Mouse (Mus musculus): ENCODE measurements around the gene Nr4a1. TPM values are rescaled to one million over a fixed set of nuclear protein-coding genes. Genes with fewer than 3 reads are reported as not detected.

Nr4a1 gene
- total and polyA plus RNA-seq, 3 experiments = 0.04 TPM; not detected in 2

DNA sequence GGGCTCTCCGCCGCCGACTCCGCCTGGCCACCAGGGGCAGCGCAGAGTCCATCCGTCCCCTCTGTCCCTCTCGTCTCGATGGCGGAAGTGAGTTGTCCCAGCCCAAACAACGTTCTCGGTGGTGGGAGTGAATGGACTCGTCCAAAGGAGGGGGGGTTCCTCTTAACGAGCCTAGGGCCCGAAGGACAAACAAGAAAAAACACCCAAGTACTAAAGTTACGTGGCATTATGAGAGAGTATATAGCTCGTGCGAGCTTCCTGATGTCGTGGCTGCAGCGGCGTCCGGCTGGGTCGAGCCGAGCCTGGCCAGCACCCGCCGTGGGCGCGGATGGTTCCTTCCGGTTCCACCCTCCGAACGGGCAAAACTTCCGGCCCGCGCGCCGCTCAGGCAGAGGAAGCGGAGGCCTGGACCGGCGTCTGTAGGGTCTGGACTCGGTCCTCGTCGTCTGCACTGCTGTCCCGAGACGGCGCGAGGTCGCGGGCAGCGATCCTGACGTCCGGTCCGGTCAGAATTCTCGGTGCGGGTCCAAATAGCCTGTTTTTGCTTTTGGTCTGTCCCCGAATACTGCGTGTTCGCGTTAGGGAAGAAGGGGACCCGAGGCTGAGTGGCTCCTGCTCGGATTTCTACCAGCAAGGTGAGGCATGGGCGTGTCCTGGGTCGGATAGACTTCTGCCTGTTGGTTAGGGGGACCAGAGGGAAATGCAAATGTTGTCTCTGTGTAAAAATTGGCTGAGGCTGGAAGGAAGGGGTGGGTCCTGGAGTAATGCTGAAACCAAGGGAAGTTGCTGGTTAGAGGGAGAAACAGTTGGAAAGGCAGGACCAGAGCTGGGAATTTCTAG, 30.1 kb downstream of the Nr4a1 start, which contains the start of gene Atg101:
Gene Atg101, plus strand, starts transcription at position 362 of the 840 bp plus-strand sequence.
- Histone ChIP-seq H3K4me3 (ENCODE audit: low read depth, low read length) (peak within 1 kb of the TSS; percentile 89), H3K9me3 (replicated peaks) (no peaks in the 10 kb centered on the region), H3K4me1 (ENCODE audit: insufficient read depth, low read depth, low read length) (peaks cover 43% of the 10 kb centered on the region), H3K36me3 (replicated peaks) (peaks cover 36% of the 10 kb centered on the region), H3K27me3 (ENCODE audit: insufficient read depth, low read length) (peaks cover 5% of the 10 kb centered on the region; the same call in 1 of the 2 replicates)
- ATAC-seq (ENCODE audit: extremely low read depth, insufficient number of reproducible peaks, low FRiP score, poor library complexity, severe bottlenecking) (peak; percentile 95), DNase-seq (ENCODE audit: low spot score) (peak; percentile 92)
- TF ChIP-seq GATA1 (IDR thresholded peaks at IDR 0.05; ENCODE audit: borderline replicate concordance, low read length) (no peak), TAL1 (conservative IDR thresholded peaks at IDR 0.05; ENCODE audit: low read depth, low read length) (no peak), CTCF (IDR thresholded peaks at IDR 0.05; ENCODE audit: low read depth, low read length) (peak; percentile 64), GATA2 (IDR thresholded peaks at IDR 0.05; ENCODE audit: borderline replicate concordance, low read depth, low read length) (no peak), POLR2AphosphoS5 (IDR thresholded peaks at IDR 0.05; ENCODE audit: insufficient replicate concordance, low read depth, low read length) (no peak)

DNA sequence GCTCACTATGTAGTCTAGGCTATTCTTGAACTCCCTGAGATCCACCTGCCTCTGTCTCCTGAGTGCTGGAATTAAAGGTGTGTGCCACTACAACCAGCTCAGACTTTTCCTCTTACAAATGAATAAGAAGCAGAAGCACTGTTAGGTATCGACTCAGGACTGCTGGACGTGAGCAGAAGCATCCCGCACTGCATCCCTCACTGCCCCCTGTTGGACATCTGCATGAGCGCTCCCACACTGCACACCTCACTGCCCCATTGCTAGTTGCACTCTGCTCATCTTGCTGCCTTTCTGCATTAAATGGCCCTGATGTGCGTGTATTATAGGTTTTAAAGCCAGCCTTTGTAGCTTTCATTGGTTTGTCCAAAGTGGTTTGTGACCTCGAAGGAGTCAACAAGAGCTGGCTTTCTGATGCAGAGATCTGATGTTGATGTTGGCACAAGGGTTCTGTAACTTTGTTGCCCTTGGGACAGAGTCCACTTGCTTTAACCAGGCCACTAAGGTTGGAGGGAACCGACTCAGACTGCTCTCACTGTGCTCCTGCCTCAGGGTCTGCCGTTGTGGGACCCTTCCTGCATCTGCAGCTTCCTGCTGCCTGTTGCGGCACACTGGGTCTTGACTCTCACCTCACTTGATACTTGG, 32.2 kb downstream of the Nr4a1 start:
- DNase-seq (ENCODE audit: low spot score) = no peak
- Histone ChIP-seq H3K9me3 (replicated peaks) (no peaks in the 10 kb centered on the region), H3K4me1 (ENCODE audit: insufficient read depth, low read depth, low read length) (peaks cover 37% of the 10 kb centered on the region), H3K4me3 (ENCODE audit: low read depth, low read length) (peak overlapping the region; percentile 36; the same call in 1 of the 2 replicates), H3K27me3 (ENCODE audit: insufficient read depth, low read length) (no peaks in the 10 kb centered on the region), H3K36me3 (replicated peaks) (peaks cover 57% of the 10 kb centered on the region)
- no peak for TF ChIP-seq GATA2 (IDR thresholded peaks at IDR 0.05; ENCODE audit: borderline replicate concordance, low read depth, low read length)
- TF ChIP-seq GATA1 (IDR thresholded peaks at IDR 0.05; ENCODE audit: borderline replicate concordance, low read length) = no peak
- TF ChIP-seq TAL1 (conservative IDR thresholded peaks at IDR 0.05; ENCODE audit: low read depth, low read length) = no peak
- TF ChIP-seq CTCF (IDR thresholded peaks at IDR 0.05; ENCODE audit: low read depth, low read length) = peak; percentile 23; the same call in 1 of the 2 replicates
- ATAC-seq (ENCODE audit: extremely low read depth, insufficient number of reproducible peaks, low FRiP score, poor library complexity, severe bottlenecking) = no peak

GRCm38 (mm10) chr15:101287361-101287760, 33.3 kb downstream of the Nr4a1 start:
- Histone ChIP-seq H3K27me3 (ENCODE audit: insufficient read depth, low read length) (no peaks in the 10 kb centered on the region), H3K4me3 (ENCODE audit: low read depth, low read length) (no peak overlapping the region), H3K4me1 (ENCODE audit: insufficient read depth, low read depth, low read length) (peaks cover 37% of the 10 kb centered on the region), H3K36me3 (replicated peaks) (peaks cover 68% of the 10 kb centered on the region), H3K9me3 (replicated peaks) (no peaks in the 10 kb centered on the region)
- DNase-seq (ENCODE audit: low spot score) (no peak), ATAC-seq (ENCODE audit: extremely low read depth, insufficient number of reproducible peaks, low FRiP score, poor library complexity, severe bottlenecking) (no peak)
- TF ChIP-seq POLR2AphosphoS5 (IDR thresholded peaks at IDR 0.05; ENCODE audit: insufficient replicate concordance, low read depth, low read length) (no peak), CTCF (IDR thresholded peaks at IDR 0.05; ENCODE audit: low read depth, low read length) (no peak), GATA1 (IDR thresholded peaks at IDR 0.05; ENCODE audit: borderline replicate concordance, low read length) (no peak), GATA2 (IDR thresholded peaks at IDR 0.05; ENCODE audit: borderline replicate concordance, low read depth, low read length) (no peak), TAL1 (conservative IDR thresholded peaks at IDR 0.05; ENCODE audit: low read depth, low read length) (no peak)

GRCm38 (mm10) chr15:101290354-101290753, 36.3 kb downstream of the Nr4a1 start:
- Histone ChIP-seq H3K27me3 (ENCODE audit: insufficient read depth, low read length) (no peaks in the 10 kb centered on the region), H3K36me3 (replicated peaks) (peaks cover 77% of the 10 kb centered on the region), H3K4me1 (ENCODE audit: insufficient read depth, low read depth, low read length) (peaks cover 17% of the 10 kb centered on the region), H3K4me3 (ENCODE audit: low read depth, low read length) (no peak overlapping the region), H3K9me3 (replicated peaks) (no peaks in the 10 kb centered on the region)
- no peak for ATAC-seq (ENCODE audit: extremely low read depth, insufficient number of reproducible peaks, low FRiP score, poor library complexity, severe bottlenecking)
- no peak for TF ChIP-seq TAL1 (conservative IDR thresholded peaks at IDR 0.05; ENCODE audit: low read depth, low read length)
- TF ChIP-seq GATA2 (IDR thresholded peaks at IDR 0.05; ENCODE audit: borderline replicate concordance, low read depth, low read length) = no peak
- TF ChIP-seq POLR2AphosphoS5 (IDR thresholded peaks at IDR 0.05; ENCODE audit: insufficient replicate concordance, low read depth, low read length) = no peak
- DNase-seq (ENCODE audit: low spot score) = no peak

GRCm38 (mm10) chr15:101292012-101292411, 37.9 kb downstream of the Nr4a1 start:
- Histone ChIP-seq H3K4me3 (ENCODE audit: low read depth, low read length) (no peak overlapping the region), H3K4me1 (ENCODE audit: insufficient read depth, low read depth, low read length) (peaks cover under 1% of the 10 kb centered on the region), H3K36me3 (replicated peaks) (peaks cover 62% of the 10 kb centered on the region), H3K27me3 (ENCODE audit: insufficient read depth, low read length) (no peaks in the 10 kb centered on the region), H3K9me3 (replicated peaks) (peaks cover 7% of the 10 kb centered on the region; the same call in 1 of the 2 replicates)
- DNase-seq (ENCODE audit: low spot score) (no peak), ATAC-seq (ENCODE audit: extremely low read depth, insufficient number of reproducible peaks, low FRiP score, poor library complexity, severe bottlenecking) (no peak)
- TF ChIP-seq TAL1 (conservative IDR thresholded peaks at IDR 0.05; ENCODE audit: low read depth, low read length) = no peak
- no peak for TF ChIP-seq GATA2 (IDR thresholded peaks at IDR 0.05; ENCODE audit: borderline replicate concordance, low read depth, low read length)
- TF ChIP-seq CTCF (IDR thresholded peaks at IDR 0.05; ENCODE audit: low read depth, low read length) = no peak
- no peak for TF ChIP-seq POLR2AphosphoS5 (IDR thresholded peaks at IDR 0.05; ENCODE audit: insufficient replicate concordance, low read depth, low read length)
- no peak for TF ChIP-seq GATA1 (IDR thresholded peaks at IDR 0.05; ENCODE audit: borderline replicate concordance, low read length)

DNA sequence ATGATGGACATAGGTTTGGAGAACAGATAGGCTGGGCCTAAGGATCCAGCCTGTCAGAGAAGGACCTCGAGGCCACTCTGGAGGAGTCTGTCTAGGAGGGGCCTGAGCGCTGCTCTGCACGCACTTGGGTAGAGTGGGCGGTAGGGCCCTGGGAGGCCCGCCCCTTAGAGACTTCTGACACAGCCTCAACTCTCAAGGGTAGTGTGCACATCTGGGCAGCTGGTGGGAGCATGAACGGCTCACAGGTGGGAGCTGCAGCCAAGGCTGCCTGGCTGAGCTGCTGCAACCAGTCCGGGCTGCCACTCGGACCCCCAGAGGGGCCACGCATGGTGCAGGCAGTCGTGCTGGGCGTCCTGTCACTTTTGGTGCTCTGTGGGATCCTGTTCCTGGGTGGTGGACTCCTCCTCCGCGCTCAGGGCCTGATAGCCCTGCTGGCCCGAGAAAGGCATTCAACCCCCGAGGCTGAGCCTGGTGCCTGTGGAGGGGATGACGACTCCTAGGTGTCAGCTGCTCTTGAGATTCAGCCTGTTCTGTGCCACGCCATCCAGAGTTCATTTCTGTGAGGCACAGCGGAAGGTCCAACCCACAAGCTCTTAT, 39.1 kb downstream of the Nr4a1 start, which contains the start of gene 6030408B16Rik:
Gene 6030408B16Rik, plus strand, starts transcription at position 188 of the 597 bp plus-strand sequence.
- Histone ChIP-seq H3K4me1 (ENCODE audit: insufficient read depth, low read depth, low read length) (no peaks in the 10 kb centered on the region; the same call in 1 of the 2 replicates), H3K9me3 (replicated peaks) (peaks cover 7% of the 10 kb centered on the region; the same call in 1 of the 2 replicates), H3K4me3 (ENCODE audit: low read depth, low read length) (no peak within 1 kb of the TSS), H3K36me3 (replicated peaks) (peaks cover 51% of the 10 kb centered on the region), H3K27me3 (ENCODE audit: insufficient read depth, low read length) (no peaks in the 10 kb centered on the region)
- TF ChIP-seq GATA1 (IDR thresholded peaks at IDR 0.05; ENCODE audit: borderline replicate concordance, low read length) (no peak), TAL1 (conservative IDR thresholded peaks at IDR 0.05; ENCODE audit: low read depth, low read length) (no peak), GATA2 (IDR thresholded peaks at IDR 0.05; ENCODE audit: borderline replicate concordance, low read depth, low read length) (no peak), CTCF (IDR thresholded peaks at IDR 0.05; ENCODE audit: low read depth, low read length) (no peak), POLR2AphosphoS5 (IDR thresholded peaks at IDR 0.05; ENCODE audit: insufficient replicate concordance, low read depth, low read length) (no peak)
- no peak for ATAC-seq (ENCODE audit: extremely low read depth, insufficient number of reproducible peaks, low FRiP score, poor library complexity, severe bottlenecking)
- DNase-seq (ENCODE audit: low spot score) = no peak
